11 mouse cellular contexts compared by ENCODE assay signal in genomic region chr10:95257979-95258378, GRCm38 (mm10).
DNase-seq lines count a peak whose midpoint lies in the region; ATAC-seq and TF ChIP-seq lines count a peak whose summit lies in the region.
"Had no signal": no experiment of that assay in that cellular context is flagged by ENCODE, and none has a peak within 500 bp of the region (broad histone marks: within the 10 kb centered on the region; RNA-seq: fewer than 3 reads in every experiment).

No protein-coding gene starts in this region.

- H3K36me3 ChIP-seq in limb, embryonic 12.5 days: no peaks in the 10 kb centered on the region
- H3K36me3 ChIP-seq in limb, embryonic 10.5 days: no peaks in the 10 kb centered on the region
- H3K36me3 ChIP-seq in myocyte (ENCODE audit: control insufficient read depth, insufficient read depth): no peaks in the 10 kb centered on the region

- no peak overlapping the region for H3ac ChIP-seq in myocyte (ENCODE audit: control insufficient read depth, insufficient read length)

- ATAC-seq in limb, embryonic 12.5 days (ENCODE audit: insufficient number of reproducible peaks, insufficient read depth, low FRiP score, low TSS enrichment, low read depth): no peak
- ATAC-seq in granulocyte monocyte progenitor cell, adult 5-6 weeks (replicated peaks; ENCODE audit: poor library complexity, severe bottlenecking): no peak
- ATAC-seq: intestine, embryonic 16.5 days had no signal

- peaks cover 5% of the 10 kb centered on the region for H3K27me3 ChIP-seq in limb, embryonic 12.5 days
- peaks cover 8% of the 10 kb centered on the region for H3K27me3 ChIP-seq in limb, embryonic 10.5 days (ENCODE audit: low read depth, poor library complexity, severe bottlenecking)
- H3K27me3 ChIP-seq in myocyte (ENCODE audit: control insufficient read depth, insufficient read depth, insufficient read length): no peaks in the 10 kb centered on the region

- TF ChIP-seq POLR2A in myocyte (IDR thresholded peaks at IDR 0.05; ENCODE audit: insufficient read length, low read depth): no peak

- 69% methylated on average over 8 of the region's 8 CpGs for WGBS in limb, embryonic 12.5 days
- WGBS in limb, embryonic 10.5 days: 71% methylated on average over 8 of the region's 8 CpGs

- no peak overlapping the region for H3K4me3 ChIP-seq in limb, embryonic 12.5 days (replicated peaks)
- H3K4me3 ChIP-seq in limb, embryonic 10.5 days: no peak overlapping the region
- H3K4me3 ChIP-seq in myocyte: no peak overlapping the region

- H3K4me2 ChIP-seq in limb, embryonic 12.5 days: no peak overlapping the region
- peak overlapping the region; percentile 27 for H3K4me2 ChIP-seq in myocyte (ENCODE audit: low read depth)

- peak; percentile 35 for DNase-seq in embryo, embryonic 10 days (ENCODE audit: low spot score)
- no peak for DNase-seq in embryo, embryonic 9.5 days (ENCODE audit: extremely low spot score)
- DNase-seq in limb, embryonic 10.5 days (ENCODE audit: low spot score): no peak
- DNase-seq in R1 (ENCODE audit: low read depth, low spot score): peak; percentile 93
- no peak for DNase-seq in adrenal gland, postnatal 14 days
- DNase-seq: liver; lung, postnatal 4 days had no signal

- no peak overlapping the region for H3K9ac ChIP-seq in limb, embryonic 12.5 days (replicated peaks)

- H3K9me3 ChIP-seq in limb, embryonic 12.5 days: no peaks in the 10 kb centered on the region
- no peaks in the 10 kb centered on the region for H3K9me3 ChIP-seq in limb, embryonic 10.5 days (replicated peaks)

- H3K4me1 ChIP-seq in limb, embryonic 12.5 days (replicated peaks): peaks cover 43% of the 10 kb centered on the region
- peaks cover 43% of the 10 kb centered on the region for H3K4me1 ChIP-seq in limb, embryonic 10.5 days

- H3K27ac ChIP-seq in limb, embryonic 12.5 days: 0 out of 2 replicates have a peak overlapping the region, but pooled peaks have one; percentile 35
- H3K27ac ChIP-seq in limb, embryonic 10.5 days: no peak overlapping the region

- H3K79me2 ChIP-seq in myocyte (ENCODE audit: control insufficient read depth, insufficient read depth): no peaks in the 10 kb centered on the region

TF ChIP-seq in myocyte, 11 proteins besides CTCF, POLR2A, EP300 and RAD21:
- TF ChIP-seq MYOD1 (IDR thresholded peaks at IDR 0.05; ENCODE audit: control insufficient read depth in 1 of 3, insufficient read length in 2 of 3, low read depth in 2 of 3): no peak
- TF ChIP-seq MYOG (IDR thresholded peaks at IDR 0.05; ENCODE audit: control insufficient read depth in 1 of 3, insufficient read depth in 1 of 3, insufficient read length in 2 of 3, low read depth in 2 of 3): no peak
- no peak for TF ChIP-seq CEBPB (IDR thresholded peaks at IDR 0.05; ENCODE audit: insufficient read depth, poor library complexity, severe bottlenecking)
- no peak for TF ChIP-seq TCF12 (IDR thresholded peaks at IDR 0.05; ENCODE audit: insufficient read depth, poor library complexity, severe bottlenecking)
- no peak for TF ChIP-seq REST (IDR thresholded peaks at IDR 0.05; ENCODE audit: insufficient read depth, insufficient read length)
- TF ChIP-seq USF1 (IDR thresholded peaks at IDR 0.05; ENCODE audit: low read depth): no peak
- TF ChIP-seq E2F4 (IDR thresholded peaks at IDR 0.05; ENCODE audit: insufficient read depth): no peak
- no peak for TF ChIP-seq SRF (IDR thresholded peaks at IDR 0.05; ENCODE audit: control insufficient read depth, insufficient read length, low read depth)
- no peak for TF ChIP-seq POLR2AphosphoS2 (IDR thresholded peaks at IDR 0.05; ENCODE audit: insufficient read length, low read depth)
- no peak for TF ChIP-seq TCF3 (IDR thresholded peaks at IDR 0.05; ENCODE audit: insufficient read length, low read depth)
- TF ChIP-seq MAX (IDR thresholded peaks at IDR 0.05; ENCODE audit: low read depth): no peak

Comparison
In these comparisons a context has a peak if more than half of its experiments do, and no peak if none do; other contexts are left out.
1. DNase-seq: peak in embryo, embryonic 10 days (single experiment) and R1 (single experiment); none in embryo, embryonic 9.5 days (single experiment), limb, embryonic 10.5 days (single experiment) and adrenal gland, postnatal 14 days (single experiment).